Mouse (Mus musculus) forebrain, embryonic 12.5 days (tissue): ENCODE results near the gene Nlrp4f. TPM values are rescaled to one million over a fixed set of nuclear protein-coding genes. Genes with fewer than 3 reads are reported as not detected.

Experiments used
- ATAC-seq: fragments of 200-750 bp; cut with Nextera tagmentation; 2 replicates; pipeline ENCODE4 v1.8.0; 2017; ENCODE audit warnings: moderate TSS enrichment; ENCODE audit not compliant: low FRiP score
- H3K27ac ChIP-seq: fragments of 300-500 bp; sonication (generic); 2 replicates; pipeline ENCODE4 v1.5.1; 2016; ENCODE audit warnings: mild to moderate bottlenecking
- H3K27me3 ChIP-seq: fragments of 300-500 bp; sonication (generic); 2 replicates; pipeline ENCODE4 v1.6.1; 2016; ENCODE audit warnings: mild to moderate bottlenecking
- H3K36me3 ChIP-seq: fragments of 300-500 bp; sonication (generic); replicated peaks from 2 replicates; pipeline ENCODE4 v1.6.1; 2016; ENCODE audit warnings: mild to moderate bottlenecking
- H3K4me1 ChIP-seq: fragments of 300-500 bp; sonication (generic); 2 replicates; pipeline ENCODE4 v1.6.1; 2016
- H3K4me2 ChIP-seq: fragments of 300-500 bp; sonication (generic); 2 replicates; pipeline ENCODE4 v1.6.1; 2016; ENCODE audit warnings: mild to moderate bottlenecking, moderate library complexity
- H3K4me3 ChIP-seq: fragments of 300-500 bp; sonication (generic); replicated peaks from 2 replicates; pipeline ENCODE4 v1.5.1; 2016; ENCODE audit warnings: mild to moderate bottlenecking
- H3K9ac ChIP-seq: fragments of 300-500 bp; sonication (generic); 2 replicates; pipeline ENCODE4 v1.6.1; 2016; ENCODE audit warnings: mild to moderate bottlenecking
- H3K9me3 ChIP-seq: fragments of 300-500 bp; sonication (generic); 2 replicates; pipeline ENCODE4 v1.6.1; 2016
- WGBS: fragments of 180-500 bp; shearing (Covaris S2); methylation state at CpG from one replicate; pipeline ENCODE4 v1.1.7; 2016; 5-methylcytosine and 5-hydroxymethylcytosine counted together
- polyA plus RNA-seq: library from polyadenylated mRNA; unstranded; fragments of >200 nt; fragmentation: Nextera tagmentation; extraction: Ambion mirVana; gene quantifications from 2 replicates; pipeline ENCODE4 v1.2.1, GENCODE M21; 2016

Nlrp4f gene
- not detected in 2 replicates for polyA plus RNA-seq

DNA sequence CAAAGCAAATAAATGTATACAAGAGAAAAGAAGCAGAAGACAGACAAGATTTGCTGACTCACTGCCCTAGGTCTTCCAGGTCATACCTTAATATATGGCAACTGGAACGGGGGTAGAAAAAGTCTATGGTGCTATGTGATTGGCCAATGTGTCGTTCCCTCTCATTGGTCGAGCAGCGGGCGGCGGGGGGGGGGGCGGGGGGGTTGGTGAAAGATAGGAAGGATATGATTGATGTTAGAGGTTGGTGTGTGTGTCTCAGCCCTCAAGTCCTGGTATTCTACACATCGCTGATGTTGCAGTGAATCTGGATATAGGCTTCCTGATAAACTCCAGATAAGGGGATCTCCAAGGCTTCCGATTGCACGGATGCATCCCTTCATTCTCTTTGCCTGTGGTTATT is at the start of gene Nlrp4f:
Gene Nlrp4f, minus strand, starts transcription at position 101 of the 400 bp plus-strand sequence.
- ATAC-seq = no peak
- peaks cover 2% of the 10 kb centered on the region; the same call in 1 of the 2 replicates for H3K9me3 ChIP-seq
- no peaks in the 10 kb centered on the region for H3K4me1 ChIP-seq
- no peaks in the 10 kb centered on the region for H3K27me3 ChIP-seq
- H3K36me3 ChIP-seq = no peaks in the 10 kb centered on the region
- no peak within 1 kb of the TSS for H3K9ac ChIP-seq
- no peak within 1 kb of the TSS for H3K27ac ChIP-seq
- no peak within 1 kb of the TSS for H3K4me2 ChIP-seq
- no peak within 1 kb of the TSS for H3K4me3 ChIP-seq
- WGBS = 81% methylated on average over 10 of the region's 10 CpGs

DNA sequence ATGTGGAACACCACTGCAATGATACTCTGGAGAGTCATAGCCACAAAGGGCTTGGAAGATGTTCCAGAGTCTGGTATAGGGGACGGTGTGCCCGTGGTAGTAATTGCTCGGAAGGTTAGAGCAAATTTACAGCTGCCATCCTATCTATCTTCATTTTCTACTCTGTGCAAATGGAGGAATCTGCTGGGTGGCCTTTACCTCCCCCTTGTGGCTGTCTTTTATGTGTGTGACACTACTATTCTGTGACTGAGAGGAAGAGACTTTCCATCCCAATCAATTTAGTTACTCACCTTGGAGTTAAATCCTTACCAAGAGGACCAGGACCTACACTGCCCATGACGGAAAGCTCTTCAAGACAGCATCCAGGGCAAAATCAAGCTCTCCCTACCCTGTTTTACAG is 37.5 kb upstream of the Nlrp4f start:
- no peaks in the 10 kb centered on the region for H3K27me3 ChIP-seq
- WGBS = 95% methylated on average over 4 of the region's 4 CpGs
- peaks cover 32% of the 10 kb centered on the region for H3K9me3 ChIP-seq
- H3K36me3 ChIP-seq = peaks cover 26% of the 10 kb centered on the region
- H3K27ac ChIP-seq = no peak overlapping the region
- peaks cover 13% of the 10 kb centered on the region for H3K4me1 ChIP-seq
- no peak overlapping the region for H3K4me3 ChIP-seq
- H3K9ac ChIP-seq = no peak overlapping the region
- no peak for ATAC-seq
- no peak overlapping the region for H3K4me2 ChIP-seq

DNA sequence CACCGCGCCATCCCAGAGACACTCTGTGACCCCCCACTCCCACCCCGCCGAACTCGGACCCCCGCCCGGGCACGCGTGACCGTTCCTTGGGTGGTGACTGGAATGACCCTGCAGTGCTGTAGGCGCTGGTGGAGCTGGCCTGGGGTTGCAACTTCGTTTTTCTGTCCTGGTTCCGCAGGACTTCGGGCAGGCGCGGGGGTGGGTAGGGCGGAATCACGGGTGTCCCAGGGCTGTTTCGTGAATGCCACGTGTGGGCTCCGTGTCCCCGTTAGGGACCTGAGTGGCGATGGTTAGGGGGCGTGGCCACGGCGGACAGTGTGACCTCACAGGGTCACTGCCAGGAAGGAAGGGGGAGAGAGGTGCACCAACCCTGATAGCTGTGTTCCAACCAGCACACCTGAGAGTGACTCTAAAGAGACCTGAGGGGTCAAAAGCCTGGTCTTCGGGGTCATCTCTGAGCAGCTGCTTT is 36.6 kb upstream of the Nlrp4f start:
- peak overlapping the region; percentile 95 for H3K4me2 ChIP-seq
- H3K27me3 ChIP-seq = no peaks in the 10 kb centered on the region
- peaks cover 13% of the 10 kb centered on the region for H3K4me1 ChIP-seq
- H3K4me3 ChIP-seq = peak overlapping the region; percentile 72
- ATAC-seq = no peak
- H3K9me3 ChIP-seq = peaks cover 34% of the 10 kb centered on the region
- 40% methylated on average over 27 of the region's 27 CpGs for WGBS
- H3K27ac ChIP-seq = no peak overlapping the region
- H3K36me3 ChIP-seq = peaks cover 17% of the 10 kb centered on the region
- no peak overlapping the region for H3K9ac ChIP-seq

DNA sequence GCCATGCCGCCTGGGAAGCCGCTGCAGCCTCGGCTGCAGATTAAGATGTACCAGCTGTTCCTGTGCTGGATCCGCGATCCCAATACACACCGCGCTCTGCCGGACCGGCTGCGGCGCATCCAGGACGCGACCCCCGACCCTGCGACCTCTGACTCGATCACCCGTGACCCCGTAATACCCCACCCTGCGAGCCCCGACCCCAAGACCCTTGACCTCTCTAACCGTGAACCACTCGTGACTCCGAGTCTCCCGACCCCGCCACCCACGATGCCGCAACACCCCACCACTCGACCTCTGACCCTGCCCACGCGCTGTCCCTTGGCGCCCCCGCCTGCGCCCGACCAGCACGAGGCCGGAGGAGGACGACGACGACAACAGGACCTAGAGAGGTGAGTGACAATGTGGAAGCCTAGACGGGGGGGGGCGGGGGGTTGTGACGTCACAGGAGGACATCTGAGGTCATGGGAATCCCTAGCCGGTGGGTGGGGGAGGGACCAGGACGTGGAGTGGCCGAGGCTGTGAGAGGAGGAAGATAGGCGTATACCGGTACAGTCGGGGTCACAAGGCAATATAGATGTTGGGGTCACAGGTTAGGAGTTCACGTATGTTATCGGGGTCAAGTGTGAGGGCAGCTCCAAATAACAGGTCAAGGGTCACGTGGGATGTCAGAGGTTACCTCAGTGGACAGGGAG is 36.0 kb upstream of the Nlrp4f start:
- H3K4me3 ChIP-seq = peak overlapping the region; percentile 72
- peaks cover 13% of the 10 kb centered on the region for H3K4me1 ChIP-seq
- peak overlapping the region; percentile 95 for H3K4me2 ChIP-seq
- WGBS = 5% methylated on average over 51 of the region's 51 CpGs
- peak; percentile 24 for ATAC-seq
- H3K27me3 ChIP-seq = no peaks in the 10 kb centered on the region
- peak overlapping the region; percentile 89 for H3K27ac ChIP-seq
- H3K9ac ChIP-seq = peak overlapping the region; percentile 68
- H3K9me3 ChIP-seq = peaks cover 36% of the 10 kb centered on the region
- H3K36me3 ChIP-seq = peaks cover 16% of the 10 kb centered on the region

DNA sequence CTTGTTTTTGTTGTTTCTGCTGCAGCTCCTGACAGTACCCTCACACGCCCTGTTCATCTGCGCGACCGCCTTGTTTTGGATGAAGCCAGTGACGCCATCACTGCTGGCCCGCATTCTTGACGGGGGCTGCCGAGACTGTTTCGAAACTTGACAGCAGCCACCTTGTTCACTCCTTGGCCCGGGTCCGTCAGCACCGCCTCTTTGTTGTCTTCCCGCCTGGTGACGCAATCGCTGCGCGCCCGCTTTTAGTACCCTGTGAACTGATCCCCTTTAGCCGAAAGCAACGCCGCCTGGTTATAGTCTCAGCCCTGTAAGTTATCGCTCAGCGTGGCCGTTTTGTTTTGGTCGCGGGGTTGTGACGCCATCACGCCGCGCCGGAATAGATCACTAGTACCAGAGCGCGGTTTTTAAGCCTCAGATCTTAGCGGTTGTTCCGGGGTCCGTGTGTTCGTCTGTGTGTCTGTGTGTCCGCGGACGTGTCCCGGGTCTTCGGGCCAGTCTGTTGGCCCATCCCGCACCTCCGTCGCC is 35.4 kb upstream of the Nlrp4f start:
- ATAC-seq = peak; percentile 83
- peak overlapping the region; percentile 72 for H3K4me3 ChIP-seq
- peaks cover 13% of the 10 kb centered on the region for H3K4me1 ChIP-seq
- 0% methylated on average over 45 of the region's 45 CpGs for WGBS
- no peaks in the 10 kb centered on the region for H3K27me3 ChIP-seq
- H3K27ac ChIP-seq = peak overlapping the region; percentile 89
- peak overlapping the region; percentile 68 for H3K9ac ChIP-seq
- peak overlapping the region; percentile 95 for H3K4me2 ChIP-seq
- H3K36me3 ChIP-seq = peaks cover 15% of the 10 kb centered on the region
- peaks cover 35% of the 10 kb centered on the region for H3K9me3 ChIP-seq

DNA sequence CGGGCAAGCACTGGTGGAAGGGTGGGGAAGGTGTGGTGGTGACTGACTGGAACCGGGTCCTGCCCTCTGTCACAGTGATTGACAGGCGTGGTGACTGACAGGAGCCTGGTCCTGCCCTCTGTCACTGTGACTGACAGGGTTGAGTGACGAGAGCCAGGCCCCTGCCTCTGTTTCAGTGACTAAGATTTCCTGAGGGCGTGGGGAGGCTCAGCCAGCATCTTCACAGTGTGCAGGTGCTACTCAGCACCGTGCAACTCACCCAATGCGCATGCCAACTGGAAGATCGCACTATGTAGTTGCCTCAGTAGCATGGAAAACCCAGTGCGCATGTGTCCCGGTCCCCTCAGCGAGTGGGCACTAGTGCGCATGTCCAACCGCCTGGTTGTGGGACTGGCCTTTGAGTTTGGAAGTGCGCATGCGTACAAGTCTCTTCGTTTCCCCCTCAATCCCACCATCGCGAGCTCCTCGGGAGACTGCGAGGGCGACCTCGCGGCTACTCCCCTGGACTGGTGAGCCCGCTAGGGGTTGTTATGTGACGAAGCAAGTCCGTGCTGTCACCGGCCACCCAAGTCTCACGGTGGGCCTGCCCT is 34.8 kb upstream of the Nlrp4f start:
- H3K27me3 ChIP-seq = no peaks in the 10 kb centered on the region
- peak overlapping the region; percentile 95 for H3K4me2 ChIP-seq
- ATAC-seq = peak; percentile 94
- peaks cover 13% of the 10 kb centered on the region for H3K4me1 ChIP-seq
- peak overlapping the region; percentile 68 for H3K9ac ChIP-seq
- peaks cover 30% of the 10 kb centered on the region for H3K9me3 ChIP-seq
- peaks cover 10% of the 10 kb centered on the region for H3K36me3 ChIP-seq
- peak overlapping the region; percentile 89 for H3K27ac ChIP-seq
- H3K4me3 ChIP-seq = peak overlapping the region; percentile 72
- under 1% methylated on average over 28 of the region's 28 CpGs for WGBS

DNA sequence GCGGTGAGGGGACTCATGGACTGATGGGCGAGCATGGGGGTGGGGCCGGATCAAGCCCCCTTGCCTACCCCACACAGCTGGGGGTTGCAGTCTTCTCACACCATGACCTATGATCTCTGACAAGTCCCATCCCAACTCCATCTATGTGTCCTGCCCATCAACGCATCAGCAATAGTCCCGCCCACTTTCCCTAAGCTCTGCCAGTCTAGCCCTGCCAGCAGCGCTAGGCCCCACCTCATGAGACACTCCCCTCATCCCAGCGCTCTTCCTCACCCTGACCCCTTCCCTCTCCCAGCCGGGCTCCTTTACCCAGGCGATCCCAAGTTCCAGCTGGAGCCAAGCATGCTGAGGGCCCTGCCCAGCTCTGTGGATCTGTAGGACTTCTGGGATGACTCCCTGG is 31.4 kb upstream of the Nlrp4f start:
- H3K27me3 ChIP-seq = no peaks in the 10 kb centered on the region
- H3K4me2 ChIP-seq = no peak overlapping the region
- ATAC-seq = no peak
- peaks cover 10% of the 10 kb centered on the region for H3K4me1 ChIP-seq
- no peaks in the 10 kb centered on the region for H3K36me3 ChIP-seq
- WGBS = 74% methylated on average over 9 of the region's 9 CpGs
- peaks cover 5% of the 10 kb centered on the region; the same call in 1 of the 2 replicates for H3K9me3 ChIP-seq
- H3K27ac ChIP-seq = no peak overlapping the region
- H3K9ac ChIP-seq = no peak overlapping the region
- H3K4me3 ChIP-seq = no peak overlapping the region

DNA sequence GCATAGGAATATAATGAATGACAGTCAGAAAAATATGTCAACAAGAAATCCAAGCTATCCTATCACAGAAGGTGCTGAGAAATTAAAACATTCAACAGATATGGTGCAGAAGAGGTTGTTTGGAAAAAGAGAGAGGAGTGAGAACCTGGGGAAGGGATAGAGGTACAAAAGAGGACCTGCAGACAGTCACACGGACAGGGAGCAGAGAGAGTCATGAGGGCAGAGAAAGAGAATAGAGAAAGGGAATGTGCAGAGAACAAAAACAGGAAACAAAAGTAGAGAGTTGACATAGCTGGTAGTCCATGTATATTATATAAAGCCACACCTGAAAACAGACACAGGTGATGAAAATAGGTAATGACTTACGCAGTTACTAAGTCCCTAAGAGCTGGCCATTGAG is 20.9 kb upstream of the Nlrp4f start:
- peaks cover 6% of the 10 kb centered on the region for H3K9me3 ChIP-seq
- no peaks in the 10 kb centered on the region for H3K36me3 ChIP-seq
- H3K4me1 ChIP-seq = no peaks in the 10 kb centered on the region
- WGBS = 83% methylated on average over 2 of the region's 2 CpGs
- H3K4me3 ChIP-seq = no peak overlapping the region
- H3K4me2 ChIP-seq = no peak overlapping the region
- no peak overlapping the region for H3K27ac ChIP-seq
- H3K9ac ChIP-seq = no peak overlapping the region
- no peaks in the 10 kb centered on the region for H3K27me3 ChIP-seq
- ATAC-seq = no peak

DNA sequence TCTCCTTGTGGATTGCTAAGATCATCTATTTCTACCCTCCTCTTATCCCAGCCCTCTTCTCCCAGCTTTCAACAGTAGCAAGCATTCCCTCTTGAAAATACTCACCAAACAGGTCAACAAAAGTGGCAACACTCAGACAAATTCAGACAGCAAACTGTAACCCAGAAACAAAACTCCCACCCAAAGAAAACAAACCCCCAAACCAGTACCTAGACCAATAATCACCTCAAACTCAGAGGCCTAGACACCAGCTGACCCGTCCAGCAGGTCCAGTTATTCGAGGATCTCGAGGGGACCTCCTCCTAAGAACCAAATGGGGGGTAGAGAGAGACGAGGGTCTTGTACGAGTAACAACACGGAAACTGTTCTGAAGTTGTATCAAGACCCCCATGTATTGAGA is 20.2 kb upstream of the Nlrp4f start:
- Histone ChIP-seq H3K4me1 (no peaks in the 10 kb centered on the region), H3K27ac (no peak overlapping the region), H3K27me3 (no peaks in the 10 kb centered on the region), H3K36me3 (no peaks in the 10 kb centered on the region), H3K4me3 (no peak overlapping the region), H3K9ac (no peak overlapping the region), H3K9me3 (peaks cover 6% of the 10 kb centered on the region), H3K4me2 (no peak overlapping the region)
- no peak for ATAC-seq
- WGBS = 62% methylated on average over 6 of the region's 6 CpGs

DNA sequence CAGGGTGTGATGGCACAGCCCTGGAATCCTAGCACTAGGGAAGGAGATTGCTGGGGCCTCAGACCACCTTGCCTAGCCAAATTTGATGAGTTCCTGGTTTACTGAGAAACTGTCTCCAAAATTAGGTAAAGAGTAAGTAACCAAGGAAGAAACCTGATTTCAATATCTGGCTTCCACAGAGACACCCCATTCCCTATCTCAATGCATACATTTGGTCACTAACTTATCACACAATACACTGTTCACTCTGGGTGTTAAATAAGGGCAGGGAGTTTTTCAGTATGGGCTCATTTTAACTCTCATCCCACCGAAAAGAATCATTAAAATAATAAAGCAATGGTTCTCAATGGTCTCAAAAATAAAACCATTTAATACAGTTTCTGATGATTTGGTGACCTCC is 5.1 kb downstream of the Nlrp4f start:
- Histone ChIP-seq H3K27me3 (no peaks in the 10 kb centered on the region), H3K27ac (no peak overlapping the region), H3K4me3 (no peak overlapping the region), H3K9ac (no peak overlapping the region), H3K4me2 (no peak overlapping the region), H3K9me3 (0 out of 2 replicates have a peak, but pooled peaks cover 2% of the 10 kb centered on the region), H3K4me1 (no peaks in the 10 kb centered on the region), H3K36me3 (no peaks in the 10 kb centered on the region)
- WGBS = 77% methylated on average over 1 of the region's 1 CpGs
- ATAC-seq = no peak

DNA sequence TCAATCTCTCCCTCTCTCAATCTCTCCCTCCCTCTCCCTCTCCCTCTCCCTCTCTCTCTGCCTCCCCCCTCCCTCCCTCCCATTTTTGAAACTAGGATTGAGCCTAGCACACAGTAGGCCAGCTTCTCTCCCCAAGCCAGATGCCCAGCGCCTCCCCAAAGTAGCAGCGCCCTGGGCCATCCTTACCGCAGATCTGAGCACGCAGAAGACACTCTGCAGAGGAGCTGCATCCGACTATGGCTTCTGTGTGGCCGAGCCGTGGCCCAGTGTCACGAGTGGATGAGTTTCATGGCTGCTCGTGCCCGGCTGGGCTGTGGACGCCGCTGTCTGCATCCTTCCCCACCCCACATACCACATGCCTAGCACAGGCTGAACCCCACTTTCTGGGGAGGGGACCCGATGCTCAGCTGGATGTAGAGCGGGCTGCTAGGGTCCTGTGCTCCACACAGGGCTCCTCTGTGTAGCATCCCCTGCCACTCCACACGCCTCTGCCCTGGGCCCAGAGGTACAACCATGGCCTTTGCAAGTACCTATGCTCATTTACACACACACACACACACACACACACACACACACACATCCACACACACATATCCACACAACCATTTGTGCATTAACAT is 29.2 kb downstream of the Nlrp4f start:
- no peaks in the 10 kb centered on the region for H3K36me3 ChIP-seq
- H3K27me3 ChIP-seq = no peaks in the 10 kb centered on the region
- H3K4me2 ChIP-seq = no peak overlapping the region
- H3K4me1 ChIP-seq = 0 out of 2 replicates have a peak, but pooled peaks cover 5% of the 10 kb centered on the region
- H3K9ac ChIP-seq = no peak overlapping the region
- H3K4me3 ChIP-seq = no peak overlapping the region
- peaks cover 3% of the 10 kb centered on the region; the same call in 1 of the 2 replicates for H3K9me3 ChIP-seq
- 63% methylated on average over 15 of the region's 15 CpGs for WGBS
- no peak overlapping the region for H3K27ac ChIP-seq
- ATAC-seq = no peak; the same call in 1 of the 2 replicates
